Mouse (Mus musculus) skeletal muscle tissue, adult 2 months (tissue): ENCODE results near the gene Gm35549.
"Not testable (repeated sequence)": the region's sequence is repeated elsewhere in the genome, so short reads cannot be mapped to it uniquely, and the experiment has no call there.

Experiments
- DNase-seq: peaks from one replicate; pipeline ENCODE4 v3.0.0-alpha.2; 2012; ENCODE audit warnings: low read depth, low spot score

Gene Gm35549

GRCm38 (mm10) chr9:122843760-122844159, at the start of gene Gm35549:
Gene Gm35549, minus strand, starts transcription at chr9:122844035.
- DNase-seq: no peak

GRCm38 (mm10) chr9:122886372-122887179, 42.7 kb upstream of the Gm35549 start:
- peak; percentile 47 for DNase-seq

GRCm38 (mm10) chr9:122885385-122885784, 41.5 kb upstream of the Gm35549 start, which contains the start of gene Zkscan7:
Gene Zkscan7, plus strand, starts transcription at chr9:122885685.
- no peak for DNase-seq

GRCm38 (mm10) chr9:122875145-122875544, 31.3 kb upstream of the Gm35549 start:
- no peak for DNase-seq

GRCm38 (mm10) chr9:122874653-122875052, 30.8 kb upstream of the Gm35549 start:
- no peak for DNase-seq

GRCm38 (mm10) chr9:122872595-122872994, 28.8 kb upstream of the Gm35549 start:
- DNase-seq: no peak

GRCm38 (mm10) chr9:122866192-122866591, 22.4 kb upstream of the Gm35549 start:
- DNase-seq: no peak

- peak; percentile 68 for DNase-seq
Measured at GRCm38 (mm10) chr9:122865697-122866166, 21.9 kb upstream of the Gm35549 start, which contains the start of gene Zfp445. Gene Zfp445, minus strand, starts transcription at chr9:122866006.

GRCm38 (mm10) chr9:122864848-122865247, 21.0 kb upstream of the Gm35549 start:
- DNase-seq: no peak

GRCm38 (mm10) chr9:122863731-122864130, 19.9 kb upstream of the Gm35549 start:
- DNase-seq: no peak

- no peak for DNase-seq
Measured at GRCm38 (mm10) chr9:122860752-122861151, 16.9 kb upstream of the Gm35549 start.

GRCm38 (mm10) chr9:122856716-122857115, 12.9 kb upstream of the Gm35549 start:
- no peak for DNase-seq

GRCm38 (mm10) chr9:122855617-122856016, 11.8 kb upstream of the Gm35549 start:
- DNase-seq: no peak

GRCm38 (mm10) chr9:122855141-122855540, 11.3 kb upstream of the Gm35549 start:
- not testable (repeated sequence) for DNase-seq

GRCm38 (mm10) chr9:122854526-122854925, 10.7 kb upstream of the Gm35549 start:
- DNase-seq: no peak

GRCm38 (mm10) chr9:122847811-122848311, 4.0 kb upstream of the Gm35549 start:
- not testable (repeated sequence) for DNase-seq

GRCm38 (mm10) chr9:122846156-122846555, 2.3 kb upstream of the Gm35549 start:
- DNase-seq: no peak

- no peak for DNase-seq
Measured at GRCm38 (mm10) chr9:122845621-122846020, 1.8 kb upstream of the Gm35549 start.

- DNase-seq: no peak
Measured at GRCm38 (mm10) chr9:122837680-122838079, 6.2 kb downstream of the Gm35549 start.

- DNase-seq: no peak
Measured at GRCm38 (mm10) chr9:122837216-122837615, 6.6 kb downstream of the Gm35549 start.

GRCm38 (mm10) chr9:122836790-122837189, 7.0 kb downstream of the Gm35549 start:
- DNase-seq: no peak

- DNase-seq: no peak
Measured at GRCm38 (mm10) chr9:122836126-122836525, 7.7 kb downstream of the Gm35549 start.

GRCm38 (mm10) chr9:122829826-122830380, 13.9 kb downstream of the Gm35549 start:
- DNase-seq: no peak
